Mouse (Mus musculus): ENCODE measurements around the gene Atp5e. TPM values are rescaled to one million over a fixed set of nuclear protein-coding genes. Genes with fewer than 3 reads are reported as not detected.
A peak's percentile ranks its signal among the peaks of the same experiment; 100 is the strongest.

The Atp5e gene
- polyA plus RNA-seq, 1 experiment from 2014 or later = 832 TPM

GRCm38 (mm10) chr2:174473550-174473927 lies 9.6 kb upstream of the Atp5e start:
- peak overlapping the region; percentile 79 for H3K4me3 ChIP-seq
- no peak overlapping the region for H3K27ac ChIP-seq
- WGBS = 90% methylated on average over 5 of the region's 5 CpGs
- peaks cover 25% of the 10 kb centered on the region for H3K36me3 ChIP-seq (ENCODE audit: poor library complexity, severe bottlenecking)
- peaks cover 17% of the 10 kb centered on the region for H3K4me1 ChIP-seq
- H3K27me3 ChIP-seq = no peaks in the 10 kb centered on the region
- no peaks in the 10 kb centered on the region for H3K9me3 ChIP-seq (replicated peaks)
- ATAC-seq = no peak
- H3K4me2 ChIP-seq = peak overlapping the region; percentile 79
- H3K9ac ChIP-seq = peak overlapping the region; percentile 47

DNA sequence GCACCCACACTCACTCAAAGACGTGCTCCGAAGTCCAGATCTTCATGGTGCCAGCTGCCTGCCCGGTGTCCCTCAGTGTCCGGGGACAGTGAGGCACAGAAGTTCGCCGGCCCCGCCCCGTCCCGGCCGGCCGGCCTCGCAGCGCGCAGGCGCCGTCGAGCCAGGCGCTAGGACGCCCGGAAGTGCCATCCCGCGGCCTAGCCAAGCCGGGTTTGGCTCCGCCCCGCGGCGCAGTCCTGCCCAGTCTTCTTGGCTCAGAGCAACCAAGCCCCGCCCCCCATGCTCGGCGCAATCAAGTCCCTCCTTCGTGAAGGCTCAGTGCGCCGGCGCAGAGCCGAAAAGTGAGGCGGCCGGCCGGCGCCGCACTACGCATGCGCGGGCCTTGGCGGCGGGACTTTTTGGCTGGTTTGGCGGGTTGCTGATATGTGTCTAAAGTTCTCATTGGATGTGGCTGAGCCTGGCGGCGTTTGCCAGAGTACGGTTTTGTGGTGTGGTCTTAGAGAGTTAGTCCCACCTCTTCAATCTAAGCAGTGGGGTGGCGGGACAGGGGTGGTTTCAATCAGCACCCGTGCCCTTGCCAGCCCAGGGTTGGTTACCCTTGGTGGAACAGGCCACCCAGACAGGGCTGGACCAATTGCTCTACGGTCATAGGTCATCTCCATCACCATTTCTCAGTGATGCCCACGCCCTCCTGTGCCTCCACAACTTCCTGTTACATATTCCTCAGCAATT lies 9.1 kb upstream of the Atp5e start, which contains the start of gene Prelid3b:
TSS of gene Prelid3b (minus strand) at position 264 of the 732 bp plus-strand sequence.
- H3K4me2 ChIP-seq = peak within 1 kb of the TSS; percentile 79
- WGBS = under 1% methylated on average over 51 of the region's 53 CpGs
- H3K27ac ChIP-seq = peak within 1 kb of the TSS; percentile 35
- no peaks in the 10 kb centered on the region for H3K27me3 ChIP-seq
- peak within 1 kb of the TSS; percentile 78 for H3K9ac ChIP-seq
- peaks cover 31% of the 10 kb centered on the region for H3K36me3 ChIP-seq (ENCODE audit: poor library complexity, severe bottlenecking)
- H3K9me3 ChIP-seq (replicated peaks) = no peaks in the 10 kb centered on the region
- H3K4me1 ChIP-seq = peaks cover 17% of the 10 kb centered on the region
- peak within 1 kb of the TSS; percentile 79 for H3K4me3 ChIP-seq
- peak; percentile 98 for ATAC-seq

- peaks cover 35% of the 10 kb centered on the region for H3K36me3 ChIP-seq (ENCODE audit: poor library complexity, severe bottlenecking)
- peak overlapping the region; percentile 35 for H3K27ac ChIP-seq
- peak; percentile 50; the same call in 1 of the 2 replicates for ATAC-seq
- 8% methylated on average over 30 of the region's 30 CpGs for WGBS
- peaks cover 17% of the 10 kb centered on the region for H3K4me1 ChIP-seq
- peak overlapping the region; percentile 79 for H3K4me3 ChIP-seq
- no peaks in the 10 kb centered on the region for H3K27me3 ChIP-seq
- no peaks in the 10 kb centered on the region for H3K9me3 ChIP-seq (replicated peaks)
- H3K4me2 ChIP-seq = peak overlapping the region; percentile 79
- H3K9ac ChIP-seq = peak overlapping the region; percentile 78
Measured at GRCm38 (mm10) chr2:174472407-174472806, 8.5 kb upstream of the Atp5e start.

DNA sequence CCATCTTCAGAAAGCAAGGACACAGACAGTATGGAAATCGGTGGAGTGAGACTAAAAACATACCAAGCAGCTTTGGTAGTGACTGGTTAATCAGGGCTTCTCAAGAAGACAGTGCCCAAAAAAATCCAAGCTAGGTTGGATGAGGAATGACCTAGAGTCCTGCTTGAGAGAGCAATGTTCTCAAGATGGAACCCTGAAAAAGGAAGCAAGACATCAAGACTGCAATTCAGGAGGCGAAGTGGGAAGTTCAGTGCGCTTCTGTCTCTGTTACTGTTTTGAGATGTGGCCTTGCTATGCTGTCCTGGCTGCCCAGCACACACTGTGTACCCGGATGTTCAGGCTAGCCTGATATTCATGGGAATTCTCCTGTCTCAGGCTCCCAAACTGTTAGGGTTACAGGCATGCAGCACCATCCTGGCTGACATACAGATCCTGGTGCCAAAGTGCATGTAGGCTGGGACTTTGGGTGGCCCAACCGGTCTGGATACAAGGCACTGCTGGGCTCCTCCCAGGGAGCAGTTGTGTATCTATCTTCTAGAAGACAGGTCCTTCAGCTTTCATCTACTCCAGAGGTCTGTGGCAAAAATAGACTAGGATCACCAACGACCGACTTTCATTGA lies 7.0 kb upstream of the Atp5e start:
- H3K4me2 ChIP-seq = no peak overlapping the region
- 96% methylated on average over 7 of the region's 7 CpGs for WGBS
- H3K4me3 ChIP-seq = no peak overlapping the region
- peaks cover 48% of the 10 kb centered on the region for H3K36me3 ChIP-seq (ENCODE audit: poor library complexity, severe bottlenecking)
- no peaks in the 10 kb centered on the region for H3K9me3 ChIP-seq (replicated peaks)
- H3K27ac ChIP-seq = no peak overlapping the region
- H3K27me3 ChIP-seq = no peaks in the 10 kb centered on the region
- peaks cover 17% of the 10 kb centered on the region for H3K4me1 ChIP-seq
- ATAC-seq = no peak
- H3K9ac ChIP-seq = no peak overlapping the region

DNA sequence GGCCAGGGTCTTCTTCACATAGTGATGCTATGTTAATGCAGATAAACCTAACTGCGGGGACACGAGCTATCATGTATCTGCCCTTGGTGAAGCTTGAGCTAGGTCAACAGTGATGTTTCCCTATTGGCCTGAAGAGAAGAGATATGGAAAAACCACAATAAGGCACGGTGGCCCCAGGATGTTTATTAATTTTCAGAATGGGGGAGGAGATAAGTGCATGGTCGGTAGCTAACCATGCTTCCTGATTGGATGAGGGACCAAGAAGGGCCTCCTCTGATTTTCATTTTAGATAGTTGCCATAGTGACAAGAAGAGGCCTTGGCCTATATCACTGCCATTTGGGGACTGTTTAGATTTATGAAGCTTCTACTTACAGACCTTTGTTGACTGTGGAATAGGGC lies 6.4 kb upstream of the Atp5e start:
- H3K9me3 ChIP-seq (replicated peaks) = no peaks in the 10 kb centered on the region
- H3K4me1 ChIP-seq = peaks cover 17% of the 10 kb centered on the region
- no peak overlapping the region for H3K27ac ChIP-seq
- H3K9ac ChIP-seq = no peak overlapping the region
- no peak for ATAC-seq
- H3K36me3 ChIP-seq (ENCODE audit: poor library complexity, severe bottlenecking) = peaks cover 52% of the 10 kb centered on the region
- 92% methylated on average over 4 of the region's 4 CpGs for WGBS
- no peaks in the 10 kb centered on the region for H3K27me3 ChIP-seq
- H3K4me3 ChIP-seq = no peak overlapping the region
- no peak overlapping the region for H3K4me2 ChIP-seq

- peaks cover 51% of the 10 kb centered on the region for H3K36me3 ChIP-seq (ENCODE audit: poor library complexity, severe bottlenecking)
- peak; percentile 41 for ATAC-seq
- H3K27ac ChIP-seq = no peak overlapping the region; the same call in 1 of the 2 replicates
Measured at GRCm38 (mm10) chr2:174463370-174463769, 535 bp downstream of the Atp5e start.

DNA sequence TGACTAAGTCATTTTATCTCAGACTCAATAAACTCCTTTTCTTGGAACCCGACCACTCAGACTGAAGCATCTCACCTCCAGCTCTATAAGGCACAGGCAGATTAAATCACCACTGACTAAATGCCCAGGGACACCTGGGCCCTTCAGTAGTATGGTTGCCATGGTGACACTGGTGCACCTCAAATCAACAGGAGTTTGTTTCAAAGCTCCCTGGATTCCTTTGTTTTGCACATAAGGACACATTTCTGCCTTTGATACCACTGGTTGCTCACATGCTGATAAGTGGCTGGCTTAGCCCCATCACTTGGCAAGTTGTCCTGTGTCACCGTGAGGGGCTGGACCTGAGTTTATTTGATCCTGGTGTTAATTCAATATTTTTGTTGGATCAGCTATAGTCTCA lies 4.5 kb downstream of the Atp5e start:
- H3K27me3 ChIP-seq = no peaks in the 10 kb centered on the region
- H3K36me3 ChIP-seq (ENCODE audit: poor library complexity, severe bottlenecking) = peaks cover 26% of the 10 kb centered on the region
- no peak overlapping the region for H3K4me3 ChIP-seq
- no peak overlapping the region for H3K4me2 ChIP-seq
- H3K9me3 ChIP-seq (replicated peaks) = no peaks in the 10 kb centered on the region
- WGBS = 56% methylated on average over 2 of the region's 2 CpGs
- no peak overlapping the region for H3K27ac ChIP-seq
- no peak for ATAC-seq
- no peak overlapping the region for H3K9ac ChIP-seq
- peaks cover 13% of the 10 kb centered on the region for H3K4me1 ChIP-seq

More at GRCm38 (mm10) chr2:174463370-174463769, 535 bp downstream of the Atp5e start:
- Histone ChIP-seq H3K27me3 (no peaks in the 10 kb centered on the region), H3K4me3 (peak overlapping the region; percentile 88), H3K4me1 (peaks cover 13% of the 10 kb centered on the region), H3K4me2 (peak overlapping the region; percentile 96), H3K9ac (peak overlapping the region; percentile 85), H3K9me3 (replicated peaks) (no peaks in the 10 kb centered on the region)
- WGBS = 36% methylated on average over 10 of the region's 10 CpGs

DNA sequence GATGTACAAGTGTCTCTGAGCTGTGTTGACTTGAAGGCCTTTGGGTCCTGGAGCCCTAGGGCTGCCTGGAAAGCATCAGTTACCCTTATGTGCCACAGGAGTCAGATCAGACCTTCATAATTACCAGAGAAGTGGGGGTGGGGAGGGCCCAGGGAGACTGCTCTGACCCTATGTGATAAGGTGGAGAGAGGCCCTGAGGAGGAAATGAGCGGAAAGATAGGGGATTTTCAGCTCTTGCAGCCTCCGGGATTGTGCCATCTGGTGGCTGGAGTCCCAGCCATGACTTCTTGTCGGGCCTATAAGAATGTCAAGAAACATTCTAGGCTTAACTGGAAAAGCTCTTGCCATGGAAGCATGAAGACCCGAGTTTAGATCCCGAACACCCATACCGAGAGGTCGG lies 10.2 kb downstream of the Atp5e start:
- Histone ChIP-seq H3K27ac (no peak overlapping the region), H3K27me3 (no peaks in the 10 kb centered on the region), H3K9ac (no peak overlapping the region), H3K4me3 (no peak overlapping the region), H3K4me2 (no peak overlapping the region), H3K9me3 (replicated peaks) (no peaks in the 10 kb centered on the region), H3K4me1 (no peaks in the 10 kb centered on the region), H3K36me3 (ENCODE audit: poor library complexity, severe bottlenecking) (no peaks in the 10 kb centered on the region)
- WGBS = 80% methylated on average over 7 of the region's 7 CpGs
- no peak for ATAC-seq

- WGBS = 78% methylated on average over 4 of the region's 4 CpGs
Measured at GRCm38 (mm10) chr2:174450353-174450752, 13.6 kb downstream of the Atp5e start, which contains the start of gene Tubb1. Gene Tubb1, plus strand, starts transcription at chr2:174450695.

DNA sequence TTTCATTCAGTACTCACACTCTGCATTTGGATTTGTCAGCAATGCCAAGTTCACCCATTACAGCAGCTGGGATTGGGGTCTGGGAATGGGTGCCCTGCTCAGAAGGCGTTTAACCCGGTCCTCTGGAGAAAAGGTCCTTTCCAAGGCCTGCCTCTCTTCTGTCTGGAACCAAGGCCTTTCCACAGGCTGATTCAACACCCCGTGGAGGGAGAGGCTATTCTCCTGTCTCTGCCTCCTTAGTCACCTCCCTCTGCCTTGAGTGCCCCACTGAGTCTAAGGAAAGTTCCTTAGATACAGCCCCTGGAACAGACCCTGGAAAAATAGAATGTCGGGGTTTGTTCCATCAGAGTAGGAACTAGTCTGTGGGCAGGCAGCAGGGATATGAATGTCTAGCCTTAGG lies 15.5 kb downstream of the Atp5e start:
- H3K27ac ChIP-seq = no peak overlapping the region
- H3K9ac ChIP-seq = no peak overlapping the region
- no peak overlapping the region for H3K4me2 ChIP-seq
- ATAC-seq = no peak
- 84% methylated on average over 4 of the region's 4 CpGs for WGBS
- no peaks in the 10 kb centered on the region for H3K36me3 ChIP-seq (ENCODE audit: poor library complexity, severe bottlenecking)
- peaks cover 4% of the 10 kb centered on the region; the same call in 1 of the 2 replicates for H3K4me1 ChIP-seq
- no peaks in the 10 kb centered on the region for H3K9me3 ChIP-seq (replicated peaks)
- H3K4me3 ChIP-seq = no peak overlapping the region
- no peaks in the 10 kb centered on the region for H3K27me3 ChIP-seq

More at GRCm38 (mm10) chr2:174450353-174450752, 13.6 kb downstream of the Atp5e start, which contains the start of gene Tubb1:
- Histone ChIP-seq H3K27me3 (no peaks in the 10 kb centered on the region), H3K9ac (no peak within 1 kb of the TSS), H3K4me2 (no peak within 1 kb of the TSS), H3K9me3 (replicated peaks) (no peaks in the 10 kb centered on the region), H3K4me1 (peaks cover 4% of the 10 kb centered on the region; the same call in 1 of the 2 replicates), H3K27ac (no peak within 1 kb of the TSS), H3K36me3 (ENCODE audit: poor library complexity, severe bottlenecking) (no peaks in the 10 kb centered on the region), H3K4me3 (no peak within 1 kb of the TSS)
- ATAC-seq = peak; percentile 4; the same call in 1 of the 2 replicates

DNA sequence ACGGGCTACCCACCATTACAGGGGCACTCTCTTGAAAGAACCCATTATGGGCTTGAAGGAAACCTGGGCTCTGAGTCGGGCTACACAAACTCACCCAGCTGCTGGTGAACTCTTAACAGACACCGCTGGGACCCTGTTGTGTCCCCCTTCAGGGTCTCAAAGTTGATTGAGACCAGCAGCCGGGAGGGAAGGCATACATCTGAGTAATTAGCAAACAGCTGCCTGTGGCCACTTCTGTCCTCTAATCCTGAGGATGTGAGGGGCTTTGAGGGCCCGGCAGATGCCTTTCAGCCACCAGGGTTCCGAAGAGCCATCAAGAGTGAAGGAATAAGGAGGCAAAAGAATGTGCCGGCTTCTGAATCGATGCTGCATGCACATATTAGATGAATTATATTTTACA lies 17.0 kb downstream of the Atp5e start:
- no peak overlapping the region for H3K9ac ChIP-seq
- H3K36me3 ChIP-seq (ENCODE audit: poor library complexity, severe bottlenecking) = no peaks in the 10 kb centered on the region
- H3K27me3 ChIP-seq = no peaks in the 10 kb centered on the region
- H3K4me1 ChIP-seq = peaks cover 4% of the 10 kb centered on the region; the same call in 1 of the 2 replicates
- H3K4me2 ChIP-seq = no peak overlapping the region
- 60% methylated on average over 8 of the region's 8 CpGs for WGBS
- ATAC-seq = no peak
- H3K27ac ChIP-seq = no peak overlapping the region
- H3K4me3 ChIP-seq = no peak overlapping the region
- no peaks in the 10 kb centered on the region for H3K9me3 ChIP-seq (replicated peaks)

GRCm38 (mm10) chr2:174446492-174446891 lies 17.4 kb downstream of the Atp5e start:
- Histone ChIP-seq H3K4me2 (no peak overlapping the region), H3K9ac (no peak overlapping the region), H3K9me3 (replicated peaks) (no peaks in the 10 kb centered on the region), H3K4me3 (no peak overlapping the region), H3K27me3 (no peaks in the 10 kb centered on the region), H3K4me1 (peaks cover 4% of the 10 kb centered on the region; the same call in 1 of the 2 replicates), H3K27ac (no peak overlapping the region), H3K36me3 (ENCODE audit: poor library complexity, severe bottlenecking) (no peaks in the 10 kb centered on the region)
- no peak for ATAC-seq
- 58% methylated on average over 7 of the region's 7 CpGs for WGBS
